ENCODE assay signal across 22 mouse cellular contexts in the genomic region with DNA sequence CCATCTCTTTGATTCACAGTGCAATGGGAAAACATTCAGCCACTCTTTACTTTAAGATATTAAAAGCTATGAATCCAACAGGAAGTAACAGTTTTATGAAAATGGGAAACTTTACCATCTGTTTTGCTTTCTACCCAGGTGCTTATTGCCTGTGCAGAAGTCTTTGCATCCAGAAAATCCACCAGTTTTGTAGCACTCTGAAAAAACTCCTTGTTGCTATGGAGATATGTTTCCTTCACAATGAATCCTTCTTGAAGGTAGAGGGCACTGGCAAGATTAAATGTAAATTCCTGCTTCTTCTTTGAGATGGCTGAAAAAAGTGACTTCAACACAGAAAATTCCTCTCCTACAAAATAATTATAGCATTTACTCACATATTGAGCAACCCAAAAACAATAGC. TPM values are rescaled to one million over a fixed set of nuclear protein-coding genes. Genes with fewer than 3 reads are reported as not detected.
"Had no signal": no experiment of that assay in that cellular context is flagged by ENCODE, and none has a peak within 500 bp of the region (broad histone marks: within the 10 kb centered on the region; RNA-seq: fewer than 3 reads in every experiment).

No protein-coding gene starts in this region.

- ATAC-seq: intestine, embryonic 15.5 days; liver, postnatal 0 days had no signal

- H3K4me1 ChIP-seq: intestine, embryonic 15.5 days; limb, embryonic 12.5 days; liver, embryonic 13.5 days; lung, embryonic 15.5 days; megakaryocyte, embryonic 14.5 days; midbrain, embryonic 12.5 days; neural tube, embryonic 12.5 days; stomach, embryonic 15.5 days had no signal

- DNase-seq: kidney, adult 18-20 months; kidney, postnatal 10 days; kidney, postnatal 4 days; liver; liver, embryonic 13.5 days; liver, postnatal 0 days; lung, postnatal 14 days; right cerebral cortex, postnatal 14 days had no signal

- H3K9me3 ChIP-seq: intestine, embryonic 15.5 days; limb, embryonic 12.5 days; liver, embryonic 13.5 days; lung, embryonic 15.5 days; megakaryocyte, embryonic 14.5 days; midbrain, embryonic 12.5 days; neural tube, embryonic 12.5 days; stomach, embryonic 15.5 days had no signal

- H3K4me2 ChIP-seq: intestine, embryonic 15.5 days; limb, embryonic 12.5 days; liver, embryonic 13.5 days; lung, embryonic 15.5 days; midbrain, embryonic 12.5 days; neural tube, embryonic 12.5 days; stomach, embryonic 15.5 days had no signal

- H3K4me3 ChIP-seq: intestine, embryonic 15.5 days; layer of hippocampus, adult 2 months; limb, embryonic 12.5 days; liver, embryonic 13.5 days; lung, embryonic 15.5 days; megakaryocyte, embryonic 14.5 days; midbrain, embryonic 12.5 days; neural tube, embryonic 12.5 days; stomach, embryonic 15.5 days had no signal

- H3K27me3 ChIP-seq: intestine, embryonic 15.5 days; limb, embryonic 12.5 days; liver, embryonic 13.5 days; lung, embryonic 15.5 days; megakaryocyte, embryonic 14.5 days; midbrain, embryonic 12.5 days; neural tube, embryonic 12.5 days; stomach, embryonic 15.5 days had no signal

- H3K27ac ChIP-seq: intestine, embryonic 15.5 days; layer of hippocampus, adult 2 months; limb, embryonic 12.5 days; liver, embryonic 13.5 days; lung, embryonic 15.5 days; macrophage; midbrain, embryonic 12.5 days; neural tube, embryonic 12.5 days; stomach, embryonic 15.5 days had no signal

- H3K36me3 ChIP-seq: intestine, embryonic 15.5 days; limb, embryonic 12.5 days; liver, embryonic 13.5 days; lung, embryonic 15.5 days; midbrain, embryonic 12.5 days; neural tube, embryonic 12.5 days; stomach, embryonic 15.5 days had no signal

- H3K9ac ChIP-seq: intestine, embryonic 15.5 days; limb, embryonic 12.5 days; liver, embryonic 13.5 days; liver, postnatal 0 days; lung, embryonic 15.5 days; midbrain, embryonic 12.5 days; neural tube, embryonic 12.5 days; stomach, embryonic 15.5 days had no signal

RNA-seq across cellular contexts. Expression of a gene that starts 10.5 kb away (rescaled TPM):
- total RNA-seq: layer of hippocampus, adult 2 months; layer of hippocampus, postnatal 25 days; left cerebral cortex, postnatal 10 days; monocyte, adult 5-6 weeks; neutrophil, adult 5-6 weeks had no signal
- polyA plus RNA-seq: kidney, embryonic 14.5 days; limb, embryonic 12.5 days; liver, embryonic 13.5 days; liver, postnatal 0 days; lung, embryonic 15.5 days; macrophage; midbrain, embryonic 12.5 days; neural tube, embryonic 12.5 days had no signal
